Mouse (Mus musculus) heart, embryonic 14.5 days (tissue): ENCODE results near the gene Timeless. TPM values are rescaled to one million over a fixed set of nuclear protein-coding genes. Genes with fewer than 3 reads are reported as not detected.

Experiments used
- ATAC-seq: fragments of 200-750 bp; cut with Nextera tagmentation; 2 replicates; pipeline ENCODE4 v1.8.0; 2017; ENCODE audit warnings: low read depth, moderate TSS enrichment; ENCODE audit not compliant: insufficient number of reproducible peaks, insufficient read depth, low FRiP score
- H3K27ac ChIP-seq, 2 experiments: fragments of 200-500 bp in 1 of 2; fragments of 300-500 bp in 1 of 2; sonication (generic) in 1 of 2; replicated peaks in 1 of 2; 2 replicates each; pipeline ENCODE4 v1.5.1; 2012 to 2014; ENCODE audit warnings: low read depth in 2 of 2, low read length in 2 of 2, control low read depth in 1 of 2, mild to moderate bottlenecking in 1 of 2, mixed read lengths in 1 of 2; ENCODE audit not compliant: control insufficient read depth in 1 of 2, insufficient read depth in 1 of 2
- H3K27me3 ChIP-seq: fragments of 300-500 bp; sonication (generic); 2 replicates; pipeline ENCODE4 v1.6.1; 2014; ENCODE audit warnings: mild to moderate bottlenecking, low read length, control low read depth; ENCODE audit not compliant: control insufficient read depth, insufficient read depth
- H3K36me3 ChIP-seq: fragments of 300-500 bp; sonication (generic); 2 replicates; pipeline ENCODE4 v1.6.1; 2014; ENCODE audit warnings: mild to moderate bottlenecking, control low read depth, low read length, mixed read lengths; ENCODE audit not compliant: control insufficient read depth, insufficient read depth
- H3K4me1 ChIP-seq, 2 experiments: fragments of 200-500 bp in 1 of 2; fragments of 300-500 bp in 1 of 2; sonication (generic) in 1 of 2; 2 replicates each; pipeline ENCODE4 v1.6.1; 2012 to 2014; ENCODE audit warnings: low read length in 2 of 2, control low read depth in 1 of 2, mixed read lengths in 1 of 2; ENCODE audit not compliant: control insufficient read depth in 2 of 2, insufficient read depth in 2 of 2
- H3K4me2 ChIP-seq: fragments of 300-500 bp; sonication (generic); 2 replicates; pipeline ENCODE4 v1.6.1; 2014; ENCODE audit warnings: mild to moderate bottlenecking, low read length
- H3K4me3 ChIP-seq, 2 experiments: fragments of 200-500 bp in 1 of 2; fragments of 300-500 bp in 1 of 2; sonication (generic) in 1 of 2; 2 replicates each; pipeline ENCODE4 v1.5.1; 2012 to 2014; ENCODE audit warnings: low read length in 2 of 2, mild to moderate bottlenecking in 2 of 2, control low read depth in 1 of 2, low read depth in 1 of 2, moderate library complexity in 1 of 2; ENCODE audit not compliant: control insufficient read depth in 1 of 2, insufficient read depth in 1 of 2
- H3K9ac ChIP-seq: fragments of 300-500 bp; sonication (generic); 2 replicates; pipeline ENCODE4 v1.6.1; 2014; ENCODE audit warnings: mild to moderate bottlenecking, low read length
- H3K9me3 ChIP-seq: fragments of 300-500 bp; sonication (generic); 2 replicates; pipeline ENCODE4 v1.6.1; 2016; ENCODE audit warnings: low read length, control low read depth; ENCODE audit not compliant: control insufficient read depth
- whole genome bisulfite sequencing: fragments of 180-500 bp; shearing (Covaris S2); extraction: QIAGEN DNeasy Blood & Tissue Kit; methylation state at CpG from one replicate; pipeline ENCODE4 v1.1.7; 2014; 5-methylcytosine and 5-hydroxymethylcytosine counted together
- polyA plus RNA-seq: library from polyadenylated mRNA; unstranded; fragments of >200 nt; fragmentation: Nextera tagmentation; extraction: Ambion mirVana; gene quantifications from 2 replicates; pipeline ENCODE4 v1.2.1, GENCODE M21; 2014

Timeless gene
- polyA plus RNA-seq, 1 experiment from 2014 or later, result 23.6 TPM

- 80% methylated on average over 12 of the region's 12 CpGs for WGBS
- peaks cover 10% of the 10 kb centered on the region; the same call in 1 of the 2 replicates for H3K36me3 ChIP-seq
- no peak overlapping the region for H3K27ac ChIP-seq
- H3K4me2 ChIP-seq, result peak overlapping the region; percentile 81; the same call in 1 of the 2 replicates
- H3K9ac ChIP-seq, result peak overlapping the region; percentile 78; the same call in 1 of the 2 replicates
- H3K27me3 ChIP-seq, result no peaks in the 10 kb centered on the region
- H3K4me1 ChIP-seq, result peaks cover 0 to 8% of the 10 kb centered on the region in 2 experiments; a peak in 3 of 4 replicates
- H3K4me3 ChIP-seq, result no peak overlapping the region
- ATAC-seq, result no peak
- H3K9me3 ChIP-seq, result no peaks in the 10 kb centered on the region
Measured at GRCm38 (mm10) chr10:128230582-128230981, 1.3 kb upstream of the Timeless start.

- H3K27me3 ChIP-seq, result no peaks in the 10 kb centered on the region
- ATAC-seq, result no peak
- WGBS, result 20% methylated on average over 5 of the region's 5 CpGs
Measured at GRCm38 (mm10) chr10:128231146-128231545, 719 bp upstream of the Timeless start.

GRCm38 (mm10) chr10:128232420-128232985 is 638 bp downstream of the Timeless start:
- peak overlapping the region; percentile 78 for H3K9ac ChIP-seq
- 0% methylated on average over 14 of the region's 14 CpGs for WGBS
- ATAC-seq, result no peak

More at GRCm38 (mm10) chr10:128231146-128231545, 719 bp upstream of the Timeless start:
- Histone ChIP-seq H3K9ac (peak overlapping the region; percentile 78), H3K27ac (peak overlapping the region in 1 of 2 experiments; percentile 84; a peak in 1 of 4 replicates), H3K4me2 (peak overlapping the region; percentile 81), H3K36me3 (peaks cover 10% of the 10 kb centered on the region; the same call in 1 of the 2 replicates), H3K9me3 (no peaks in the 10 kb centered on the region), H3K4me1 (peaks cover 0 to 8% of the 10 kb centered on the region in 2 experiments; a peak in 3 of 4 replicates), H3K4me3 (peak overlapping the region in 1 of 2 experiments; percentile 63; a peak in 3 of 4 replicates)

GRCm38 (mm10) chr10:128236321-128236720 is 4.5 kb downstream of the Timeless start:
- no peak overlapping the region for H3K27ac ChIP-seq
- no peak overlapping the region for H3K4me2 ChIP-seq
- H3K4me1 ChIP-seq, result peaks cover 2 to 4% of the 10 kb centered on the region in 2 experiments; a peak in 3 of 4 replicates
- no peak for ATAC-seq
- H3K9ac ChIP-seq, result no peak overlapping the region
- no peaks in the 10 kb centered on the region for H3K9me3 ChIP-seq
- peaks cover 23% of the 10 kb centered on the region for H3K36me3 ChIP-seq
- no peaks in the 10 kb centered on the region for H3K27me3 ChIP-seq
- WGBS, result 68% methylated on average over 4 of the region's 4 CpGs
- no peak overlapping the region for H3K4me3 ChIP-seq

More at GRCm38 (mm10) chr10:128232420-128232985, 638 bp downstream of the Timeless start:
- H3K4me3 ChIP-seq, result peak overlapping the region; percentile 63 to 67
- H3K4me2 ChIP-seq, result peak overlapping the region; percentile 81
- peaks cover 10% of the 10 kb centered on the region; the same call in 1 of the 2 replicates for H3K36me3 ChIP-seq
- H3K4me1 ChIP-seq, result peaks cover 0 to 8% of the 10 kb centered on the region in 2 experiments; a peak in 3 of 4 replicates
- H3K27ac ChIP-seq, result peak overlapping the region; percentile 84 to 89
- no peaks in the 10 kb centered on the region for H3K27me3 ChIP-seq
- no peaks in the 10 kb centered on the region for H3K9me3 ChIP-seq

GRCm38 (mm10) chr10:128237807-128238480 is 6.1 kb downstream of the Timeless start:
- 78% methylated on average over 15 of the region's 15 CpGs for WGBS
- no peak overlapping the region for H3K27ac ChIP-seq
- H3K9me3 ChIP-seq, result no peaks in the 10 kb centered on the region
- no peaks in the 10 kb centered on the region for H3K27me3 ChIP-seq
- no peak overlapping the region for H3K4me2 ChIP-seq
- H3K4me3 ChIP-seq, result no peak overlapping the region
- no peak for ATAC-seq
- peaks cover 1 to 2% of the 10 kb centered on the region in 2 experiments; a peak in 3 of 4 replicates for H3K4me1 ChIP-seq
- H3K36me3 ChIP-seq, result peaks cover 38% of the 10 kb centered on the region
- H3K9ac ChIP-seq, result no peak overlapping the region

- Histone ChIP-seq H3K4me2 (no peak overlapping the region), H3K27me3 (no peaks in the 10 kb centered on the region), H3K9ac (no peak overlapping the region), H3K27ac (no peak overlapping the region), H3K36me3 (peaks cover 46% of the 10 kb centered on the region), H3K9me3 (no peaks in the 10 kb centered on the region), H3K4me1 (peaks cover 5 to 6% of the 10 kb centered on the region in 2 experiments), H3K4me3 (no peak overlapping the region)
- no peak for ATAC-seq
- WGBS, result 78% methylated on average over 4 of the region's 4 CpGs
Measured at GRCm38 (mm10) chr10:128239140-128239539, 7.3 kb downstream of the Timeless start.

GRCm38 (mm10) chr10:128240131-128240530 is 8.3 kb downstream of the Timeless start:
- 64% methylated on average over 18 of the region's 18 CpGs for WGBS
- Histone ChIP-seq H3K27me3 (no peaks in the 10 kb centered on the region), H3K9ac (no peak overlapping the region), H3K4me3 (no peak overlapping the region), H3K4me1 (peaks cover 5 to 6% of the 10 kb centered on the region in 2 experiments), H3K36me3 (peaks cover 49% of the 10 kb centered on the region), H3K4me2 (no peak overlapping the region), H3K9me3 (no peaks in the 10 kb centered on the region), H3K27ac (no peak overlapping the region)
- ATAC-seq, result no peak
